Mouse (Mus musculus): ENCODE data around the gene Irf2.
"Not testable (repeated sequence)": the region's sequence is repeated elsewhere in the genome, so short reads cannot be mapped to it uniquely, and the experiment has no call there.

Irf2 gene

DNA sequence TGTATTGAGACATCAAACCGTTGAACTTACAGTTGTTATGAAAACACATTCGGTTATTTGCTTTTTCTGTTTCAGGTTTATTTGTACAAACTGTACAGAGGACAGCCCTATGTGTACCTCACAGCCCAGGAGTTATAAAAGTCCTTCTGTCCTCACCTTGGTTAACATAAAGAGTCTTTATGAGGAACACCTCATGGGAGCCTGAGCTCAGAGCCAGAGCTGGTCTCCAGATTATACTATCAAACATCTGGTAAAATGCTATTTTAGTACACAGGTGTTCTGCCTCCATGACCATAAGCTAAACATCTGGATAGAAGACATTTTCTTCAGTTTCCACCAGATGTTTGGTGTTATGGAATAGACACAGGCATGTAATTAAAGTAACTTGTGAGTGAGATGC lies 13.1 kb upstream of the Irf2 start:
- no peak for DNase-seq (ENCODE audit: low read depth, low spot score)

DNA sequence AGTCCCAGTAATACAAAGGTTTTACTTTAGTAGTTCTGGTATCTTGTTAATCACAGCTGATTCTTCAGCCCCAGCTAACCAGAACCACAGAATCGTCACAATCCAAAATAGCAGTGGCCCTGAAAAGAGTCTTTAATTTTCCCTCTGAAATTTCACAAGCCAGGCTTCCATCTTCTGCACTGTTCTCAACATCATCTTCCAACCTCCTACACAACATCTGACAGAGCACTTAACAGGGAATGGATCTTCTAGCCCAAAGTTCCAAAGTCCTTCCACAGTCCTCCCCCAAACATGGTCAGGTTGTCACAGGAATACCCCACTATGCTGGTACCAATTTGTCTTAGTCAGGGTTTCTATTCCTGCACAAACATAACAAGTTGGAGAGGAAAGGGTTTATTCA lies 9.9 kb upstream of the Irf2 start:
- DNase-seq (ENCODE audit: low read depth, low spot score) = not testable (repeated sequence)

DNA sequence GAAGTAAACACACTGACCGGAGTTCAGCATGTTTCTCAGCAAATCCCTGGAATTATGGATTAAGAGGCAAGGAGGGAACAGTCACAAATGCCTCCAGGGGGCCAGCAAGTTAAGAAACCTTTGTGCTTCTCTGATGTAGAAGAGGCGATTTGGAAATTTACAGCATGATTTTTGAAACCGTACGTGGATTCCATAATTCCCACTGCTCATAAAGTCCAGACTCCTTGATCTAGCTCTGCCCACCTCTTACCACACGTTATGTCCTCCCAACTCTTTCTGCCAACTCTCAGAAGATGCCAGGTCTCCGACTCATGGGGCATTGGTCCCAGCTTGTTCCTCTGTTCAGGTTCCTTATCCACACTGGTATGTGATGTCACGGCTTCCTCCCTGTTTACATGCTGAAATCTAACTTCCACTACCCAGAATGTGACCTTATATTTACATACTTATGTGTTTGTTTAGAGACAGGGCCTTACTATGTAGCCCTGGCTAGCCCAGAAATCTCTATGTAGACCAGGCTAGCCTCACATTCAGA lies 7.1 kb upstream of the Irf2 start:
- DNase-seq (ENCODE audit: low read depth, low spot score) = peak; percentile 76

DNA sequence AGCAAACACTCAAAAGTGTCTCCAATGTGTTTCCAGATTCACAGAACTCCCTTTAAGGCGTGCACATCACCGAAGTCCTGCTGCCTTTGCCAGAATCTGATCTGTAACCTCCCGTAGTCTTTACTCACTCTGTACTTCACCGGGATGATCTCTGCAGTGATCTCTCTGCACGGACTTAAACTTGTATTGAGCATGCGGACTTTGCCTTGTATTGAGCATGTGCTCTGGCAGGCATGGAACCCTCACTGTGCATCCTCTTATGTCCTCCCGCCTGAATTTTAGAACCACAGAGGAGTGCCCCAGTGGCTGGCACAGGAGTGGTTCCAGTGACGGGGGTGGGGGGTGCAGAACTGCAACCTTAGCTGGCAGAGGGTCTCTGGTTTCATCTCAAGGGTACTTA lies 5.9 kb upstream of the Irf2 start:
- no peak for DNase-seq (ENCODE audit: low read depth, low spot score)

DNA sequence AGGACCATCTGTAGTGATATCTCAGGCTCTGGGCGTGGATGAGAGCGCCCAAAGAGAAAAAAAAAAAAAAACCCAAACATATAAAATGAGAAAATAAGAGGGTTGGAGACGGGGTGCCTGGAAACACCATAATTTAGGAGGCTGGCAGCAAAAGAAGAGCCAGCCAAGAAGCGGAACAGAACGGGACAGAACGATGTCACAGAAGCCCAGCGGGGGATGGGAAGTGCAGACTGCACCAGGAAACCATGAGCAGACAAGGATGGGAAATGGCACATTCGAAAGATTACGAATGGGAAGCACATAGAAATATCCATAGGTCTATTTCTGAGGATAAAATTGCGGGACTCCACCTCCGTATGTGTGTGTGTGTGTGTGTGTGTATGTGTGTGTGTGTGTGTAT lies 4.0 kb upstream of the Irf2 start:
- DNase-seq (ENCODE audit: low read depth, low spot score) = no peak

DNA sequence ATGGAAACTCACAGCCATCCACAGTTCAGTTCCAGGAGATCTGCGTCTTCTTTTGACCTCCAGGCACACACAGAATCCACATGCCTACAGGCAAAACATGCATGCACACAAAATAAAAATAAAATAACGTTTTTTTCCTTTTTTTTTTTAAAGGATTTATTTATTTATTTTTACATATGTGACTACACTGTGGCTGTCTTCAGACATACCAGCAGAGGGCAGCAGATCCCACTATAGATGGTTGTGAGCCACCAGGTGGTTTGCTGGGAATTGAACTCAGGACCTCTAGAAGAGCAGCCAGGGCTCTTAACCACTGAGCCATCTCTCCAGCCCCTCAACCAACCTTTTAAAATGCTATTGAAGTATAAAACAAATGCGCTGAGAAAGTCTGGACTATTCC lies 3.3 kb upstream of the Irf2 start:
- peak; percentile 54 for DNase-seq (ENCODE audit: low read depth, low spot score)

DNA sequence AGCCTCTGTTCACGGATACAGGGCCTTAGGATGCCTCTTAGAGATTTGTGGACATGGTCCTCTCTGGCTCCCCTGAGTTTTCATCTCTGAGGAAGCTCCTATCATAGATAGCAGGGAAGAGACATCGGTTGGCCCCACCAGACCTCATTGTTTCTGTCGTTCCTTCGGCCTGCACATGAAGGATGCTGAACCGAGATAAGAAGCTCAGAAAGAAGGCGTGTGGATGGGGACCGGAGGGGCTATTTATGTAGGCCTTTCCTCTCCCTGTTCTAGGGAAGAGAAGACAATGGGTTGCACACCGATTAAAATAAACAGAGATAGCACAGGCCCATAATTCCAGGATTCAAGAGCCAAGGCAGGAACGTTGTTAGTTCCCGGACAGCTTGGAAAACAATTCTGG lies 2.1 kb upstream of the Irf2 start:
- no peak for DNase-seq (ENCODE audit: low read depth, low spot score)

DNA sequence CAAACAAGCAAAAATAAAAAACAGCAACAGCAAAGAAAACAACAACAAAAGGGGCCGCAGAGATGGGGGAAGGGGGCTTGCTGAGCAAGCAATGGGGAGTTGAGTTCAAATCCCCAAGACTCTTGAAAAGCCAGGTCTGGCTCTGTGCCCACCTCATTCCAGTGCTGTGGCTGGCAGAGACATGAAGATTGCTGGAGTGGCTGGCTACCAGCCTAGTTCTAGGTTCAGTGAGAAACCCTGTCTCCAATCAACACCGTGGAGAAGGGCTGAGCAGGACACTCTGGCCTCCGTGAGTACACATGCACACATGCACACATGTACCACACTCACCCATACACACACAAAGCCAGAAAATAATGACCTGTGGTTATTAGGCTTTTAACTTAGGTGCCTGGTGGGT lies 1.6 kb upstream of the Irf2 start:
- DNase-seq (ENCODE audit: low read depth, low spot score) = peak; percentile 44

DNA sequence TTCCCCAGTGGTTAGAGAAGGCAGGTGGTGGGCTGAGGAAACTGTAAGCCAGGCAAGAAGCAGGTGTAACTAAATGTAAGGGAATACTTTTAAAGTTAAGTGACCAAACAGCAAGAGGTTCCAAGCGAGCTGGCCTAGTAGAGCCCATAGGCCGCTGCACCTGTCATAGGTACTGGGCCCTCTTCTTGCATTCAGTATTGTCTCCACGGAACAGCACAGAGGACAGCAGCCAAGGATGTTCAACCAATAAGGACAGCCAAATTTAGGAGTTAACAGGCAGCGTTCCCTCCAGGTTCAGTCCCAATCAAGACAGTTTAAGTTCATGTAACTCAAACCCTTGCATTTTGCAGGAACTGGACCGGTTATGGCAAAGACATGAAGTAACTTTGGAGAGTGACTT lies 931 bp upstream of the Irf2 start:
- DNase-seq (ENCODE audit: low read depth, low spot score) = no peak

DNA sequence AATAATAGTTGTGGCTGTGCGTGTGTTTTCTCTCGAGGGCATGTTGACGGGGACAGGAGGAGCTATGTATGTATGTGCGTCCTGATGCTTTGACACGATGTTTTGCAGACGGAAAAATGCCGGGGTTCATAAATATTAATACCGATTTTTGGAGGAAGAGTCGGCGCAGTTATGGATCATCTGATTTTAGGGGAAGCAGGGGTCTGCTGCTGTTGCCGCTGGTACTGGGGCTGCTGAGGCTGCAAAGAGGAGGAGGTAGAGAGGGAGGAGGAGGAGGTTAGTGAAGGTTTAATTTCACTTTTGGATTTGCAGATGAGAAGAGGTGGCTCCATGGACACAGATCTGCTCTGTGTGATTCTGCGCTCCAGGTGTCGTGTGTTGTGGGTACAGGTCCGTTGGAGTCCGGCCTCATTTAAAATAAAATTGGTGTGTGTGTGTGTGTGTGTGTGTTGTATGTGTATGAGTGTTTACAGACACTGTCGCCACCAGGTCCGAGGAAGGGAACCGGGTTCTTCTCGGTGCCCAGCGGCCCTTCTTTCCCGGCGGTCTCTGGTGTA lies 502 bp downstream of the Irf2 start:
- peak; percentile 51 for DNase-seq (ENCODE audit: low read depth, low spot score)

DNA sequence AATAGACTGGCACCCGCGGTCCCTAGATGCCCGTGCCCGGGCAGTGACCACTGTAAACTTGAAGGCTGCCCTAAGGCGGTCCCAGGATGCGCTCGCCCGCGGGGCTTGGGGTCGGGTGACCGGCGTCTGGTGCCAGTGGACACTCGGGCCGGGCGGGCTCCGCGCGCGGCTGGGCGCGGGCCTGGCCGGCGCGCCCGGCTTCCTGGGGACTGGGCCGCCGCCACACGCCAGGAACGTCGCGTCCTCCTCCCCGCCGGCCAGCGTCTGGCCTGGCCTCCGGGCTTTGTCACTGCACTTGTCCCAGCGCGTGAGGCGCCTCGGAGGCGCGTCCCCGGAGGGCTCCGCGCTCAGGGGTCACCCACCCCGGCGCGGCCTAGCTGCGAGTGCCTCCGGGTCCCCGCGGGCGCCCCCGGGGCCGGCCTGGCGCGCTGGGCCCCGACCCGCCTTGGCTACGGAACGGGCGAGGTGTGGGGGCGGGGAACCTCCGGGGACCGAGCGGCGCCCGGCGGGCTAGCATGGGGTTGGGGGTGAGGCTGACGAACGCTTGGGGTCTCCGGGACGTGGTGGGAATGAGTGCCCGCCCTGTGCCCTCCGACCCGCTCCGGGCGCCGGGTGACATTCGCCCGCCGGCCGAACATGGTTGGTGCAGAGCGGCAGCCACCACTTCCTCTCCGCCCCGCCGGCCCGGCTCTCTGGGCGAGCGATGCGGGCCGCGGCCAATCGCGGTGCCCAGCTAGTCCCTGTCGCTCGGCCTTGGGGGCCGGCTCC lies 1.2 kb downstream of the Irf2 start:
- peak; percentile 65 for DNase-seq (ENCODE audit: low read depth, low spot score)

DNA sequence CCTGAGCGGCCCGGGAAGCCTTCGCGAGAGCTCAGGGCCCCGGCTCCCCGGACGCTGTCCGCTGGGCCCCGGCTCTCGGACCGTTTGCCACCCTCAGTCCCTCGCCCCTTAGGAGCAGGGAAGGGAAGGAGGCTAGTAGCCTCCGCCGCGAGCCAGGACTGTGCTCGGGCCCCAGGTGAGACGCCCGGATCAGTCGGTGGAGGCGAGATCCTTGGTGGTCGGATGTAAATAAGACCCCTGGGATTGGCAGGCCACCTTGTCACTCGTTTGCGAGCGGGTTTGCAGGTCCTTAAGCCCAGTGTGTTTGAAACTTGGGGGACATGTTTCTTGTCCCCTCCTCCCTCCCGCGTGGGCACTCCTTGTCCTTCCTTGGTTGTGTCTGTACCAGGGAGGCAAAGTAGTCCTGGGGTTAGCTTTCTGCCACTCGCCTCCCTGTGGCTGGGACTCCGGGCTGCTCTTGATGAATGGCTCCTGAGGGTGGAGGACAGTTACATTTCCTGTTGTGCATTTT lies 1.8 kb downstream of the Irf2 start:
- peak; percentile 66 for DNase-seq (ENCODE audit: low read depth, low spot score)

DNA sequence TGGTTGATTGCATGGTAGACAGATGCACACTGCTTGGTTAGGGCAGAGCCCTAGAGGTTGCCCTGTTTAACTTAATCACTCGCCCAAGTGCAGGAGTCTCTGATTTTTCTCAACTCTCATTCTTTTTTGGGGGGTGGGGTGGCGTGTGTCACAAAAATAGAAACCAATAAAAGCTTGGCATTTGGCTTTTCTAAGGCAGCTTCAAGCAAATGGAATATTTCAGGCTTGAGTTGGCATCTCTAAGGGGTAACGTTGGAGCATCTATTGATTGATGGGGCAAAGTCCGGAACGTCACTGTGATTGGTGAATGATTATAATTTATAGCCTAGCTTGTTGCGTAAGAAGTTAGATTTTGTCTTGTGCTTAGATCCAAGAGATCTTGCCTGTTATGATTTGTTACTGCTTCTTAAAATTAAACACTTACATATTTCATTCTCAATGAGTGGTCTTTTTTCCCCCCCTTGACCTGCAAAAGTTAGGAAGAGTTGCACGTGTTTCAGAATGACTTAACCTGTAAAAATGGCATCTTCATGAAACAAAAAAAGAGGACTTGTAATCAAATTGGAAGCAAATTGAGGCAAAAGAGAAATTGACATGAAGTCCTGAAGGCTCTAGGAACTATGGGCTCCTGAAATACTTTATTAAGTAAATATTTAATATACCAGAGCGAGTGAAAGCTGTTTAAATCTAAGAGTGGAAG lies 2.6 kb downstream of the Irf2 start:
- peak; percentile 43 for DNase-seq (ENCODE audit: low read depth, low spot score)

DNA sequence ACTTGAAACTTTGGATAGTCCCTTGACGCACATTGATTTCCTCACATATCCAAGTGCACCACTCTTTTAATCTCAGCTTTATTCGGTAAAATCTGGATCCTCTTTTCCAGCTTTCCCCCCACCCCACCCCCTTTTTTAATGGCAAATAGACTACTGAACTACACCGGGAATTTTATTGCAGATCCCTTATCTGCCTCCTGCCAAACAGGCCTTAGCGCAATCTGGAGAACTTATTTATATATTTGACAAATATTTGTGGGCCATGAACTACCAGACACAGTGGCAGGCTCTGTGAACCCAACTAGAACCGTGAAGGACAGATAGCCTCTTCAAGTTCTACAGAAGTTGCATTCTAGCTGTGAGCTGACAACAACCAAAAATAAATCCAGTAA lies 3.2 kb downstream of the Irf2 start:
- DNase-seq (ENCODE audit: low read depth, low spot score) = no peak

DNA sequence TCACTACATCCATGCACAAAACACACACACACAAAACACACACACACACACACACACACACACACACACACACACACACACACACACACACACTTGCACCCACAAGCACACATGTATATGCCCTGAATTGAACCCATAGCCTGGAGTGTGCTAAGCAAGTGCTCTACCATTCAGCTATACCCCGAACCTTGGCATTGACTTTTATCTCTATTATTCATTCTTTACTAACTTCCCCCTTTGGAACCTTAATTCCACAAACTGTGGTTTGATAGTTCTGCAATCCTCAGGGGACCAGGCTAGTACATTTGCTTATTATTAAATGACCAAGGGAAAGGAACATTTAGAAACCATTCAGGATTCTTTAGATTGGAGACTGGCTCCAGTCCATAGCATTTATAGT lies 5.9 kb downstream of the Irf2 start:
- peak; percentile 30 for DNase-seq (ENCODE audit: low read depth, low spot score)

DNA sequence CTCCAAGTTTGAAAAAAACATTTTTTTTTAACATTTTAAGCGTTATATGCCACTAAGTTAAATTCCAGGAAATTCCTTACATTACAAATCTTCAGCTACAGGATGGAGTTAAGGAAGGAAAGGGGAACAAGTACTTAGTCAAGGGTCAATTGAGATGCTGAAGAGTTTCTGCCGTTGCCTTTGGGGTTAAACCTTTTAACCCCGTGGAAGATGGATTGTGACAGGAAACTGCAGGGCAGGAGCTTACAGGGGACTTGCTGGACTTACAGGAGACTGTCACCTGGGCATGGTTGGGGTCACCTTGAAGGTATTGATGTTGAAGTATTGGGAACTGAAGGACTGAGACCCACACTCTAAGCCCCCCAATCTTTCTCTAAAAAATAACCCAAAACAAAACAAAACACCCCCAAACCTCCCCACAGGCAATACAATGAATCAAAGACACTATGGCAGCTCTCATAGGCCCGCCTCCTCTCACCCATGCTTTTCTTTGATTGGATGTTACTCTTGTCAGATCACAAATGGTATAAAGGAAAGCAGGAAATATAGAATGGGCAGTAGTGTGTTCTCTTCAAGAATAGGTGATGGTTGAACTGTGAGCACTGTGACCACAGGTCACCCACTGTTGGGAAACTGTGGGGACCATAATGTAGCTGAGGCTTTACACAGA lies 7.9 kb downstream of the Irf2 start:
- DNase-seq (ENCODE audit: low read depth, low spot score) = no peak

DNA sequence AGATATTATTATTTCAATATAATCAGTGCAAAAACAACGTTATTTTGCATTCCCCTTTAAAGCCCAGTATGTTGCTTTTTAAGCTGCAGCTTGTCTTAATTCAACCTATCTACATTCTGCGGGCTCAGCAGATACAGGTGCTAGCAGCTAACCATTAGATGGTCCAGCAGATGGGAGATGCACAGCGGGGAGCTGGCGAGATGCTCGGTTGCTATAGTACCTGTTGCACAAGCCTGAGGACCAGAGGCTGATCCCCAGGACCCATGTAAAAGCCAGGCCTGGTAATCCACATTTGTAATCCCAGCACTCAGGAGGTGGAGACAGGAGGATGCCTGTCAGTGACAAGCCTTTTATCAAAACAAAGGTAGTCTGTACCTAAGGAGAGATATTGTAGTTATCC lies 10.5 kb downstream of the Irf2 start:
- DNase-seq (ENCODE audit: low read depth, low spot score) = no peak

DNA sequence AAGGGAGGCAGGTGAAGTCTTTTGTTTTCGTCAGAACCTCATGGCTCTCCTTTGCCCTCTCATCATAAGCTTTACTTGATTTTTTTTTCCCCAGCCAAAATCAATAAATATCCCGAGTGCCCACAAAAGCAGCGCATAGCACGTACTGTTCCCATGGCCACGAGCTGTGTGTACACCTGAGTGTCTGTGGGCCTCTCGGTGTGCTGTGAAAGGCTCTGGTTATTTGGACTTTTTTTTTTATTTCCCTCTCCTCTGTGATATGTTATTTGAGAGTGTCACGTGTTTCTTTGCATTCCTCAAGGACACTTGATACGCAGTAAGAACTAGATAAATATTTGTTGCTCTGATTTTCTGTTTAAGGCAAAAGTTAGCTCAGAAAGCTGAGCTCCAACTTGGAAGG lies 11.0 kb downstream of the Irf2 start:
- no peak for DNase-seq (ENCODE audit: low read depth, low spot score)

DNA sequence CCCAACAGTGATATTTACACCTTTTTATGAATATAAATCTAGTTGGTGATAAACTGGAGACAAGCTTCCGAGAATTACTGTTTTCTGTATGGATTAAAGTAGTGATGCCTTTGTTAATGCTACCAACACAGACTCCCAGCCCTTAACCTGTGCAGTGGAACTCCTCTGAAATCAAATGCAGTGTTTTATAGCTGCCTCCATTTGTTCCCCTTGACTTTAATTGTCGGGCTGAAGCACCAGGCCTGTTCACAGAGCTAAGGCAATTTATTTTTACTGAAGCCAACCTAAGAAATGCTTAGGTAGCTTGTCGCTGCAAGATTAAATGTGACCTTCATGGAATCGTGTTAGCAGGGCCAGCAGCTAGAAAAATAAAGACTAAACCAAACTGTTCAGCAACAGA lies 11.6 kb downstream of the Irf2 start:
- no peak for DNase-seq (ENCODE audit: low read depth, low spot score)

DNA sequence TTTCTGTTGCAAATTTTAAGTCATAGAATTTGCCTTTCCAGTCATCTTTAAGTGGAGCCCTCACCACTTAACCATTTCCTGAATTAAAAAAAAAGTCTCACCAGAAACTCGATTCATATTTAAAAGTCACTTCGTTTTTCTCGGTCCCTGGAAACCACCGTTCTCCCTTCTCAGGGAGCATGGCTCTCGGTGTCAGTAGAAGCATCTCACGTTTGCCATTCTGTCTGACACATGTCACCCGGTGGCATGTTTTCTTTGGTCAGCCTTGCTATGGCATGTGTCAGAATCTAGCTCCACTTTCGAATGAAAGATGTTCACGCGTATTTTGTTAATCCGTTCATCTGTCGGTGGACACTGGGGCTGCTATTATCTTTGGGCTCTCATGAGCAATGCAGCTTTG lies 13.5 kb downstream of the Irf2 start:
- DNase-seq (ENCODE audit: low read depth, low spot score) = no peak

DNA sequence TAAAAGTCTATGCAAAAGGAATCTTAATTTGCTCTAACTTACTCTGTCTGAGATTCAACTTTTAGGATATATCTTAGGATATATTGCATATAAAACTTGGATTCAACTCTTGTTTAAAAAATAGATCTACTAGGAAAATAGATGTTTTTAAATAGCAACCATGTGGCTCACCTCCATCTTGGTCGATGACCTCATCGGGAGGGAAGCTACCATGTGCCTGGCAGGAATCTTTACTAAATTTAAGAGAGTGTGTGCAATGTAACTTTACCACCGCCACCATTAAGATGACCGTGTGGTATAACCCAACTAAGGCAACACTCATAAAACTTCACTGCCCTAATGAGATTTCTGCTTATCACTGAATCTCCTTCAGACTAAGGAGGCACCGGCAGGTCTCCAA lies 14.8 kb downstream of the Irf2 start:
- DNase-seq (ENCODE audit: low read depth, low spot score) = peak; percentile 31

DNA sequence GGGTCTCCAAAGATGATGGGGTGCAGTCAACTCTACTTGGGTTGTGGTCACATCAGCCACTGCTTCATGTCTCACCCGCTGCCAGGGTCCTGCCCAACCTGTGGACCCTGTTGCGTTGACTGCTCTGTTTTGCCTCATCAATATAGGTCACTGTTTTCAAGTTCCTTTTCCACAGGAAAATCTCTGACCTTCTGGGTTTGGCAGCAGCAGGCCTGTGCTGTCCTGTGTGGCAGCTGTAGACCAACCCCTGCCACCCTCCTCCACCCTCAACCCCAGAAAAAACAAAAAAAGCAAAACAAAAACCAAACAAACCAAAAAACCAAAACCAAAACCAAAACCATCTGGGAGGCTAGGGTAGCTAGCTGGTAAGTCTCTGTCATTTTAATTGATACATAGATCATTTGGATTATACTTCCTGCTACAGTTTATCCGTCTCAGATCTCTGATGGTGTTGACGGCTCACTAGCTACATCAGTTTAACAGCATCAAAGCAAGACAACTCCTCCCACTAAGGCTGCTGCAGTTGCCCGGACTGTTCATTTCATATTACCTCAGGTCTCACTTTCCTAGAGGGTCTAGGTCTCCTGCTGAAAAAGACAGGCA lies 16.3 kb downstream of the Irf2 start:
- no peak for DNase-seq (ENCODE audit: low read depth, low spot score)
